Mouse (Mus musculus) 416B (cell line): ENCODE measurements around the gene Tspan18.

Experiments
- DNase-seq: peaks from one replicate; pipeline ENCODE4 v3.0.0; 2011; ENCODE audit warnings: low read depth

Gene Tspan18

GRCm38 (mm10) chr2:93187323-93187996, 146.8 kb downstream of the Tspan18 start, which contains the start of gene Trp53i11:
TSS of gene Trp53i11 (plus strand) at chr2:93187548.
- DNase-seq = no peak

DNA sequence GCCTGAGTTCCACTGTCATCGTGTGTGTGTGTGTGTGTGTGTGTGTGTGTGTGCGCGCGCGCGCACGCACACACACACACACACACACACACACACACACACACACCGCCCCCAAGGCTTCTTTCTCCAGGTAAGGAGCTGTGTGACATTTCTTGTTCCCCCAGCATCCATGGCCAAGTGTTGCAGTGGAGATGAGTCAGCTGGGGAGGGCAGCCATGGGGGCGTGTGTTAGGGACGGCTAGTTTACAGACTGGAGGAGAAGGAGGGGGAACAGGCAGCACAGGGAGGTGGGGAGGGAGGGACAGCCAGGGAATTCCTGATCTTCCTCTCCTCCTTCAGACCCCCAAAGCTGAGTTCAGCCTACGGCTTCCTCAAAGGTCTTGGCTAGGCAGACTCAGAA, 151.4 kb downstream of the Tspan18 start:
- no peak for DNase-seq

- DNase-seq = no peak
Measured at GRCm38 (mm10) chr2:93180077-93180844, 154.0 kb downstream of the Tspan18 start.

GRCm38 (mm10) chr2:93179603-93180002, 154.7 kb downstream of the Tspan18 start:
- DNase-seq = no peak

DNA sequence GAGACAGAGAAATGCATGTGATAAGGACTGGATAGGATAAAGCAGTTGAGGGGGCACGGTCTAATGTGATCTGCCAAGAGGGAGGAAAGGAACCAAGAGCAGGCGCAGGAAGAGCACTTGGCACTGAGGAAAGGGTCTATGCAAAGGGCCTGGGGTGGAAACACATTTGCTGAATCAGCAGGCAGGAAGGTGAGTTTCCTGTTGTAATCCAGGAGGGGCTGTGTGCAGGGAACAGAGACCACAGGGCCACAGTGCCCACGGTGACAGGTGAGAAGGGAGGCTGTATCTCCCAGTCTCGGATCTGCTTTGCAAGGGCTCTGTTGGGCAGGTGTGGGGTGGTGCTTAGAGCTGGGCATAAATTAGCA, 156.0 kb downstream of the Tspan18 start:
- DNase-seq = no peak

- no peak for DNase-seq
Measured at GRCm38 (mm10) chr2:93177668-93178312, 156.5 kb downstream of the Tspan18 start.

- no peak for DNase-seq
Measured at GRCm38 (mm10) chr2:93176871-93177667, 157.2 kb downstream of the Tspan18 start.

DNA sequence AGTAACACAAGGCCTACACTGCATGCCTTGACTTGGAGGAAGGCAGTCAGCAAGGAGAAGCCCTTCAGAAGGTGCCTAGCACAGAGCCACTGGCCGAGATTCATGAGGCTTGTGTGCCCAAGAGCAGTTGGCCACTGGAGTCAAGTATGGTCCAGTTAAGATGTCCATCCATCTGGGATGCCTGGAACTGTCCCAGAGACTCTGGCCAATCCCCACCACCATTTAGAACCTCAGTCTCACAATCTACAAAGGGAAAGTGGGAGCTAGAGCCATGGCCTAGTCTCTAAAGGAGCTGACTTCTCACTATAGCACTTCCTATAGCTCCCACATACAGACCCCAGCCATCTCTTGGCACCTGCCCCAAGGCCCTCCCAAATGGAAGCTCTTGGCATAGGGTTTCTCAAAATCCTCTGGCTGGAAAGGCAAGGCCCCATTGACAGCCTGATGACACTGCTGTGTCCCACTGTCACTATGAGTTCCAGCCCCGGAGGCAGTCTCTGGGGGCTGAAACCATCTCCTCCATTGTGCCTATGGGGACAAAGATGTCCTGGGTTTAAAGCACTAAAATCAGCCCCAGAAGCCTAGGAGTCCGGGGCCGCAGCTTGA, 158.0 kb downstream of the Tspan18 start:
- DNase-seq = no peak

DNA sequence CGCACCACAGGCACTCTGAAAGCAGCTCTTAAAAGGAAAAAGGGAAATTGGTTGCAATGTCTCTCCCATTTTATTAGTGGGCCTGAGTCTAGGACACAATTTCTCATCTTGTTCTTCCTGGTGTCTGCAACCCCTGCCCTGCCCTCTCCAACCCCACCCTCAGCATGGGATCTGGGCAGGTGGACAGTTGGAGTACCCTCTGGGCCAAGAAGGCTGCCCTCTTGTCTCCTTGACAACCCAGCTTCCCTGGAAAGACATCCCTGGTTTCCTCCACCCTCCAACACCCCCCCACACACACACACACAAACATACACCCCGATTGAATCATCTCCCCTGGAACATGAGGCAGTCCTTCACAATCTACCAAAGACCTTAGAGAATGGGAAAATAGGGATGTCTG, 158.6 kb downstream of the Tspan18 start:
- DNase-seq = no peak

- no peak for DNase-seq
Measured at GRCm38 (mm10) chr2:93175278-93175677, 159.0 kb downstream of the Tspan18 start.

DNA sequence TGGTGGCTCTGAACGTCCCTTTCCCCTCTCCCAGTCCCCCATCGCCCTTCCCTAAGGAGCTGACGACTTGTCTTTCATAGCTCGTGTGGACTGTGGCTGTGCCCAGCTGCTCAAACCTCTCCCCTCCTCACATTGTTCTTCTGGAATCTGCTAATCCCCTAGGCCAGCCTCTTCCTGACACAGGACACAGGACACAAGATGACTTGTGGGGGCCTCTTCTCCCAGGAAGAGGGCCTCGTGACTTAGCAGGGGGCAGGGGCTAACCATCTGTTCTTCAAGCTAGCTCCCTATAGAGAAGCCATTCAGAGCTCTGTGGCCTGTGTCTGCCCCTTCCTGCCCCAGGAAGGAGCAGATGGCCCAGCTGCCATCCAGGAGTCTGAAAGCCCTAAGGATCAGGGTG, 160.1 kb downstream of the Tspan18 start:
- DNase-seq = no peak

DNA sequence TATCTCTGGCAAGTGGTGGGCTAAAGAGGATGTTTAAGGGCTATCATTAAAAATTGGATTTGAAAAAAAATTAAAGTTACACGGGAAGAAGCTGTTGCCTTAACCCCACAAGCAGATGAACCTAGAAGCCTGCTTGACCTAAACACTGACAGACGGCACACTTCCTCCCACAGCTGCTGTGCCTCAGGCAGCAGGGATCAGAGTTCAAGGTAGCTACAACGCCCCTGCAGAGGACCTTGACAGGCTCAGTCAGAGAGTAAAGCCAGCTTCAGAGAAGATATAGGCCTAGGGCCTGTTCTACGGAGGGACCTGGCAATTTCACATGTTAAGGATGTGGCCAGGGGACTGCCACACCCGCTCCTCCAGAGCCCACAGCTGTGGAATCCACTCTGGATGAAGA, 161.8 kb downstream of the Tspan18 start:
- DNase-seq = no peak

DNA sequence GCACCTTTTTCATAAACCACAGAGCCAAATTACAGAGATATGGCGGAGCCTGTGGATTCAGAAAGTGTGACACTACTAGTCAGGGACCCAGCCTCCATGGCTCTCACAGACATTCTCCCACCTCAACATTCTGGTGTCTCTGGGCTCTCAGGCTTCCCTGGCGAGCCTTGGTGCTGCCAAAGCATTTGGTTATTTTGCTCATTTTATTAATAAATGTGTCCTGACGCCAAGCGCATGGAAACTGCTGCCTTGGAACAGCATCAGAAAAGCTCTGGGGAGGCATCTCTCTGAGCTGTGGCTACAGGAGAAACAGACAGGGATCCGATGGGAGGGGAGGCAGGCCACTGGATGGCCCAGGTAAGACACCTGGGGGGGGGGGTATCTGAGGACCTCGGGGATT, 162.4 kb downstream of the Tspan18 start:
- DNase-seq = no peak

- no peak for DNase-seq
Measured at GRCm38 (mm10) chr2:93170845-93171200, 163.5 kb downstream of the Tspan18 start.

DNA sequence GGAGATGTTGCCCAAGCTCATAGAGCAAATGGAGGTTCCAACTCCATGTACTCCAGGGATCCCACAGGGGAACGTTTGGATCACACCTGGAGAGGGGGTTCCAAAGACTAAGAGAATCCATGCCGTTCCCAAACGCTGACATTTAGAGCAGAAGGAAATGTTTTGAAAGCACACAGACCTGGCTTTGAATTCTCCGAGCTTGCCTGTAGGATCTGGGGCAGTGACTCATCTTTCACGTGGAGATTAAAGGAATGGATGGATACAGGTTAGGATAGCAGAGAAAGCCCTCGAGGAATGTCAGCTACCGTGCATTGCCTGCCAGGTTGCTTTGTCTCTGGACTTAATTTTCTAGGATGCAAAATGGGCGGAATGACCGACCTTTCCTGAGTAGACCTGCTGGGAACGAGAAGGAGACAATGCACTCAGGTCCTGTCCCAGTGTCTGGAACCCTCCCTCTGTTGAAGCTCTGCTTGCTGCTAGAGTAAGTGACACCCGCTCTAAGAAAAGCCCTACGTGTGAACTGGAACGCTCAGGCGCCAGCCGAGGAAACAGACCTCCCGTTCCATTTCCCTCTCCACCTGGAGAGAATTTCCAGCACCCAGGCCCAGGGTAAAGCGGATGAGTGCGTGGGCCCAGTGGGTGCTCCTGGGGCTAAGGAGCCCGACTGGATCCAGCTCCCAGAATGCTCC, 164.0 kb downstream of the Tspan18 start:
- no peak for DNase-seq

DNA sequence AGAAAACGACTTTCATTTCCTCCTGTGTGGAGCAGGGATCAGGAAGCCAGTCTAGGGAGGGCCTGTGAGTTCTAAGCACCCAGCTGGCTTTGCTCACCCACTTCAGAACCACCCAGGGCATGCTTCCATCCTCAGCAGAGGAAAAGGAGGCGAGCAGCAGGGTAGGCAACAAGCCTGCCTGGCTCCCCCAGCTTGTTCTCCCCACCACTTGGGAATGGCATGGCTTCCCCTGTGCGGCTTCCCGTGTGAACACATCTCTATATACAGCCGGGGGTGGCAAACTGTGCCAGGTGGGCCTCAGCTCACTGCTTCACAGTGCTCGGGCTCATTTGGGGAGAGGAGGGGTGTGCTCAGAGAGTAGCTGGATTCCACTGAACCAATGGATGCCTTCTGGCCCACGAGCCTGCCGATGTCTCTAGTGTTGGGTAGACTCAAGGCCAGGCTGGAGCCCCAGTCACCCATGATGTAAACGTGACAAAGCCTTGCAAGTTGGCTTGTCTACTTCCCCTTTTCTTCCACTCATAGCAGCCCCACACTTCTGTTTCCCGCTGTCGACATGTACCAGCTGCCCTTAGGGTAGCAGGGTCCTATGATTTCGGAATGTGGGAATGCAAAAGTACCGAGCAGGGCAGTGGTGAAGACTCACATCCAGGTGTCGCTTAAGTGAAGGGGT, 167.4 kb downstream of the Tspan18 start:
- DNase-seq = peak; percentile 42

- no peak for DNase-seq
Measured at GRCm38 (mm10) chr2:93166295-93166694, 168.0 kb downstream of the Tspan18 start.

DNA sequence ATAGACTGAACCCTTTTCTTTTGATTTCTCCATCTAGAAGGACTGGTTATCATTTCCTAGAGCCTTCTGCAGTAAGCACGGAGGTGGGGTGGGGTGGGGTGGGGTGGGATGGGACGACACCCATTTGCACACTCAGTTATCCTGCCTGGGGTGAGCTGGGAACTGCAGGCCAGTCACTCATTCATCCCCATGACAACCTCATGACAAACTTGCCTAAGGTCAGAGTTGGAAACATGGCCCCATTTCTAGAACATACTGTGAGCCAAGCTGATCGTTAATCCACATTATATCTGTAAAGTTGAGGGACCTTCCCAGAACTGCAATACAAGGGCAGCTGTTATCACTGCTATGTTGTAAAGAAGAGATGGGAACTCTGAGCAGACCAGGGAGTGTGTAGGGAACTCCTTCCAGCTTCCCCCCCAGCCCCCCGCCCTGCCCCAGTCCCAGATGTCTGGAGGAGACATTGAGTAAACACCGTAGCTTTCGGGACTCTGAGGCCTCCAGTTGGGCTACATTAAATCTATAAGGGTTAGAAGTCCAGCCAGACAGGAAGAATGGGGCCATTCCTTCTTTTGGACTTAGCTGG, 170.5 kb downstream of the Tspan18 start:
- no peak for DNase-seq

DNA sequence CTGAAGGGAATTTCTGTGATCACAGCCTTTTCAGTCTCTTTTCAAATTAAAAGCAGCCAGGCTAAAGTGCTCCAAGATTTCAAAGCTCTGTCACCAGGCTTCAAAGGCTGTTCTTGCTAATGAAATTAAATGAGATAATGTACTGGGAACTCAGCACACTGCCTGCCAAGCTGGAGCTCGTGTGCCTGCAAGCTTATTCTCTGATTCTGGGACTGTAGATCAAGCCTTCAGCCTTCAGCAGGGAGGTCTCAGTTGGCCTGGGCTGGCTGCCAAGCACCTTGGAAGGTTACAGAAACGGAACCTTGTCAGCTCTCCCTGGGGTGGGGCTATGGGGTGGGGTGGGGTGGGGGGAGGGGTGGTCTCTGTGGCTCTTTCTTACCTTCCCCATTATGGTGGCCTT, 171.0 kb downstream of the Tspan18 start:
- DNase-seq = peak; percentile 70

- DNase-seq = no peak
Measured at GRCm38 (mm10) chr2:93162791-93163190, 171.5 kb downstream of the Tspan18 start.
